ENCODE assay signal across 8 mouse cellular contexts in the genomic region with DNA sequence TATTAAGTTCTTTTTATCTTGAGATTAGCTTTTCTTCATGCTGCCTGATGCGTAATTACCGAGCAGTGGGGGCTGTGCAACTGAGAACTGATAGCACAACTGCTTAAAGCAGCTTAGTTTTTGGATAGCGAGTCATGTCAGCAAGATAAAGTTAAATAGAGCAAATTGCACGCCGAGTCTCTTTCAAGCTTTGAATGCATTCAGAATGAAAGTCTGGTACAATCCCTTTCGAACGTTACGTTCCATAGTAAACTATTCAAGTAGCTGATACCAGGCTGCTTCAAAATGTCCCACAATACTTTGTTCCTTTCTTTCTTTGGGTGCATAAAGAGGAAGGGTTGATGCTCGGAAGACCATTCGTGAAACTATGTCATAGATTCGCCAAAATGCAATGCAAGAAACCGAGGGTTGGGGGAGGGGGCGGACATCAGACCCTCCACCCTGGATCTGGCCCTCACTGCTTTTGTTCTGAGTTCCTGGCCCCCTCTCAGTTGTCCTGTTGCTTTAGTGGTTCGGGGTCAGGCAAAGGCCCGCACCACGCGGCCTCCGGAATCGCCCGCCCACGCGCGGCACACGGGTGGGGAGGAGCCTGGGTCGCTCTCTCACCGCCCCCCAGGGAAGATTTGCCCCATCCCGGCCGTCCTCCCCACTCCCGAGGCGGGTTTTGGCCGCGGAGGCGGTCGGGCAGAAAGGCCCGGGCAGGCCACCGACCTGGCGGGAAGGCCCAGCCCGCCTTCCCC. TPM values are rescaled to one million over a fixed set of nuclear protein-coding genes. Genes with fewer than 3 reads are reported as not detected.
DNase-seq lines count a peak whose midpoint lies in the region; ATAC-seq and TF ChIP-seq lines count a peak whose summit lies in the region.

No protein-coding gene starts in this region.

- DNase-seq in left cerebral cortex, adult 11 months (ENCODE audit: low spot score) = peak; percentile 31
- no peak for DNase-seq in left cerebral cortex, postnatal 36 days (ENCODE audit: low spot score in 2 of 2)
- DNase-seq in brain, adult 2 months (ENCODE audit: low read depth, low spot score) = peak; percentile 55
- peak; percentile 80 for DNase-seq in forebrain, embryonic 11.5 days (ENCODE audit: low spot score)
- peak; percentile 75 for DNase-seq in hindbrain, embryonic 11.5 days (ENCODE audit: low spot score)
- peak; percentile 63 for DNase-seq in liver

- intact Hi-C loops in left cerebral cortex, postnatal 36 days (cut with DNase I) = loop anchor here (5.0 kb wide), 1 partner anchor 71 kb away; a partner anchor contains a TSS

- no peaks in the 10 kb centered on the region for H3K27me3 ChIP-seq in forebrain, embryonic 11.5 days (ENCODE audit: control insufficient read depth, insufficient read depth, low read length)
- H3K27me3 ChIP-seq in hindbrain, embryonic 11.5 days (ENCODE audit: control insufficient read depth, insufficient read depth, low read length) = no peaks in the 10 kb centered on the region
- H3K27me3 ChIP-seq in midbrain, embryonic 16.5 days (ENCODE audit: control insufficient read depth, insufficient read depth, low read depth, low read length) = no peaks in the 10 kb centered on the region
- no peaks in the 10 kb centered on the region for H3K27me3 ChIP-seq in testis, adult 2 months (ENCODE audit: control insufficient read depth, insufficient read depth, low read length)

- under 1% methylated on average over 38 of the region's 38 CpGs for WGBS in forebrain, embryonic 11.5 days
- under 1% methylated on average over 36 of the region's 38 CpGs for WGBS in hindbrain, embryonic 11.5 days
- under 1% methylated on average over 38 of the region's 38 CpGs for WGBS in midbrain, embryonic 16.5 days

- H3K36me3 ChIP-seq in forebrain, embryonic 11.5 days (ENCODE audit: control insufficient read depth, insufficient read depth, low read length) = peaks cover 13% of the 10 kb centered on the region
- peaks cover 9% of the 10 kb centered on the region for H3K36me3 ChIP-seq in hindbrain, embryonic 11.5 days (ENCODE audit: control insufficient read depth, insufficient read depth, low read length)
- peaks cover 14% of the 10 kb centered on the region for H3K36me3 ChIP-seq in midbrain, embryonic 16.5 days (ENCODE audit: control insufficient read depth, insufficient read depth, low read length)
- H3K36me3 ChIP-seq in testis, adult 2 months (ENCODE audit: control insufficient read depth, insufficient read depth, low read length) = no peaks in the 10 kb centered on the region

- no peak for TF ChIP-seq CTCF in testis, adult 2 months (IDR thresholded peaks at IDR 0.05; ENCODE audit: control insufficient read depth, insufficient read depth, insufficient replicate concordance, low read depth, low read length)

- peak overlapping the region; percentile 92 for H3K4me2 ChIP-seq in forebrain, embryonic 11.5 days (ENCODE audit: low read depth, low read length, severe bottlenecking)
- H3K4me2 ChIP-seq in hindbrain, embryonic 11.5 days (replicated peaks; ENCODE audit: low read depth, low read length) = peak overlapping the region; percentile 41
- H3K4me2 ChIP-seq in midbrain, embryonic 16.5 days (ENCODE audit: low read length) = peak overlapping the region; percentile 93

- peak overlapping the region; percentile 95 for H3K4me3 ChIP-seq in forebrain, embryonic 11.5 days (ENCODE audit: low read depth, low read length)
- H3K4me3 ChIP-seq in hindbrain, embryonic 11.5 days (ENCODE audit: low read depth, low read length) = peak overlapping the region; percentile 95
- peak overlapping the region; percentile 96 for H3K4me3 ChIP-seq in midbrain, embryonic 16.5 days (ENCODE audit: low read depth, low read length)
- H3K4me3 ChIP-seq in testis, adult 2 months (ENCODE audit: control insufficient read depth, low read depth, low read length) = peak overlapping the region; percentile 95

- no peaks in the 10 kb centered on the region; the same call in 1 of the 2 replicates for H3K9me3 ChIP-seq in forebrain, embryonic 11.5 days (ENCODE audit: control insufficient read depth, low read length)
- no peaks in the 10 kb centered on the region for H3K9me3 ChIP-seq in hindbrain, embryonic 11.5 days (ENCODE audit: control insufficient read depth, low read length)
- no peaks in the 10 kb centered on the region for H3K9me3 ChIP-seq in midbrain, embryonic 16.5 days (replicated peaks; ENCODE audit: control insufficient read depth, low read length, poor library complexity, severe bottlenecking)

- ATAC-seq in forebrain, embryonic 11.5 days (replicated peaks; ENCODE audit: low FRiP score) = peak; percentile 56
- ATAC-seq in hindbrain, embryonic 11.5 days (ENCODE audit: low FRiP score) = peak; percentile 61
- ATAC-seq in midbrain, embryonic 16.5 days = peak; percentile 33

- no peaks in the 10 kb centered on the region; the same call in 1 of the 2 replicates for H3K4me1 ChIP-seq in forebrain, embryonic 11.5 days (replicated peaks; ENCODE audit: control insufficient read depth, insufficient read depth, low read length)
- 0 out of 2 replicates have a peak, but pooled peaks cover 3% of the 10 kb centered on the region for H3K4me1 ChIP-seq in hindbrain, embryonic 11.5 days (replicated peaks; ENCODE audit: control insufficient read depth, insufficient read depth, low read length)
- H3K4me1 ChIP-seq in midbrain, embryonic 16.5 days (ENCODE audit: control insufficient read depth, insufficient read depth, low read length) = peaks cover 18% of the 10 kb centered on the region
- H3K4me1 ChIP-seq in testis, adult 2 months (ENCODE audit: control insufficient read depth, insufficient read depth, low read length) = peaks cover 3% of the 10 kb centered on the region

- H3K9ac ChIP-seq in forebrain, embryonic 11.5 days (ENCODE audit: low read length) = peak overlapping the region; percentile 99
- peak overlapping the region; percentile 99 for H3K9ac ChIP-seq in hindbrain, embryonic 11.5 days (ENCODE audit: low read depth, low read length)
- peak overlapping the region; percentile 99 for H3K9ac ChIP-seq in midbrain, embryonic 16.5 days (ENCODE audit: low read depth, low read length)

- no peak for TF ChIP-seq POLR2A in testis, adult 2 months (IDR thresholded peaks at IDR 0.05; ENCODE audit: control insufficient read depth, low read depth, low read length)

- peak overlapping the region; percentile 81 for H3K27ac ChIP-seq in forebrain, embryonic 11.5 days (ENCODE audit: low read depth, low read length)
- peak overlapping the region; percentile 93 for H3K27ac ChIP-seq in hindbrain, embryonic 11.5 days (ENCODE audit: low read depth, low read length)
- peak overlapping the region; percentile 92 for H3K27ac ChIP-seq in midbrain, embryonic 16.5 days (ENCODE audit: low read length)
- H3K27ac ChIP-seq in testis, adult 2 months (ENCODE audit: control insufficient read depth, insufficient read depth, low read depth, low read length) = peak overlapping the region; percentile 39

RNA-seq across cellular contexts. Expression of a gene that starts 0.5 kb away (rescaled TPM):
- 10 to 100 TPM; 50.0 to 56.0 TPM for total RNA-seq in left cerebral cortex, postnatal 36 days (2021)
- 393 and 411 TPM in 2 replicates for polyA plus RNA-seq in forebrain, embryonic 11.5 days (2014; fragmentation: Nextera tagmentation; extraction: Ambion mirVana)
- 362 and 390 TPM in 2 replicates for polyA plus RNA-seq in hindbrain, embryonic 11.5 days (2014; fragmentation: Nextera tagmentation; extraction: Ambion mirVana)
- polyA plus RNA-seq in midbrain, embryonic 16.5 days (2015; fragmentation: Nextera tagmentation; extraction: Ambion mirVana) = 201 and 213 TPM in 2 replicates
- 17.3 and 18.1 TPM in 2 replicates for polyA plus RNA-seq in testis, adult 2 months (2012; rRNA removed)

RNA-seq across cellular contexts. Expression of a gene that starts 1.0 kb away (rescaled TPM):
- total RNA-seq in left cerebral cortex, postnatal 36 days (2021) = 1 to 10 TPM; 5.6 to 5.8 TPM
- 8.5 and 9.6 TPM in 2 replicates for polyA plus RNA-seq in forebrain, embryonic 11.5 days (2014; fragmentation: Nextera tagmentation; extraction: Ambion mirVana)
- 10.8 and 12.8 TPM in 2 replicates for polyA plus RNA-seq in hindbrain, embryonic 11.5 days (2014; fragmentation: Nextera tagmentation; extraction: Ambion mirVana)
- 10.1 and 11.8 TPM in 2 replicates for polyA plus RNA-seq in midbrain, embryonic 16.5 days (2015; fragmentation: Nextera tagmentation; extraction: Ambion mirVana)
- 10.8 and 11.5 TPM in 2 replicates for polyA plus RNA-seq in testis, adult 2 months (2012; rRNA removed)

Comparison
In these comparisons a context has a peak if more than half of its experiments do, and no peak if none do; other contexts are left out.
1. DNase-seq: peak in left cerebral cortex, adult 11 months (single experiment), brain, adult 2 months (single experiment), forebrain, embryonic 11.5 days (single experiment), hindbrain, embryonic 11.5 days (single experiment) and liver (single experiment); none in left cerebral cortex, postnatal 36 days (0 of 2).
2. H3K27ac ChIP-seq: peak in every context shown above with its lines; median percentile 93 in hindbrain, embryonic 11.5 days; 92 in midbrain, embryonic 16.5 days; 81 in forebrain, embryonic 11.5 days; 39 in testis, adult 2 months.
3. H3K4me2 ChIP-seq: peak in every context shown above with its lines; median percentile 93 in midbrain, embryonic 16.5 days; 92 in forebrain, embryonic 11.5 days; 41 in hindbrain, embryonic 11.5 days.
4. RNA of a gene that starts 0.5 kb away (polyA plus RNA-seq): 393 to 411 TPM in forebrain, embryonic 11.5 days, 362 to 390 TPM in hindbrain, embryonic 11.5 days and 201 to 213 TPM in midbrain, embryonic 16.5 days; 17.3 to 18.1 TPM in testis, adult 2 months; every median in the first group is over 10 times any median in the second.
5. Peak in every context shown above with its lines, with median percentiles within 50 percentile points of each other: ATAC-seq, H3K4me3 ChIP-seq and H3K9ac ChIP-seq.